In the genomic region with DNA sequence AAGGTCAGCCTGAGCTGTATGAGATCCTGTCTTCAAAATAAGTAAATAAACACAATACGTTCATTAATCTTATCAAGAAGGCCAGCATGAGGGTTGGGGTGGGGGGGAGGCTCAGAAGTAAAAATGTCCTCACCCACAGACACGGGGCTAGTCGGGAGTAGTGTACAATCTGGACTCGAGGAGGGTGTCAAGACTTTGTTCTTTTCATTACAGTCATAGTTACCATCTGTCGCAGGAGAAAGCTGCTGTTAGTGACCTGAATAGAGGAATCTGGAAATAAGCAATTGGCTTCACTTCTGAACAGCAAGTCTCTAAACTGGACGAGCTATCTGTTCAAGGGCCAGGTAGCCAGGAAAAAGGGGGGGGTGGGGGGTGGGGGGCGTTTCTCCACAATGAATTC, we compare ENCODE assay signal across 10 mouse cellular contexts. TPM values are rescaled to one million over a fixed set of nuclear protein-coding genes. Genes with fewer than 3 reads are reported as not detected.
DNase-seq lines count a peak whose midpoint lies in the region; ATAC-seq and TF ChIP-seq lines count a peak whose summit lies in the region.
"Had no signal": no experiment of that assay in that cellular context is flagged by ENCODE, and none has a peak within 500 bp of the region (broad histone marks: within the 10 kb centered on the region; RNA-seq: fewer than 3 reads in every experiment).

No protein-coding gene starts in this region.

- peaks cover 24% of the 10 kb centered on the region for H3K4me1 ChIP-seq in heart, embryonic 11.5 days (ENCODE audit: control insufficient read depth, insufficient read depth, low read length)
- peaks cover 4% of the 10 kb centered on the region for H3K4me1 ChIP-seq in heart, adult 2 months (ENCODE audit: control insufficient read depth, insufficient read depth, low read length)
- peaks cover 2% of the 10 kb centered on the region; the same call in 1 of the 2 replicates for H3K4me1 ChIP-seq in cortical plate, adult 2 months (ENCODE audit: control insufficient read depth, insufficient read depth, low read length)
- H3K4me1 ChIP-seq in hindbrain, embryonic 16.5 days (ENCODE audit: control insufficient read depth, insufficient read depth, low read depth, low read length) = peaks cover 10% of the 10 kb centered on the region
- H3K4me1 ChIP-seq in midbrain, postnatal 0 days (ENCODE audit: insufficient read depth, low read length) = 0 out of 2 replicates have a peak, but pooled peaks cover 6% of the 10 kb centered on the region

- no peaks in the 10 kb centered on the region for H3K79me2 ChIP-seq in heart, adult 2 months (replicated peaks; ENCODE audit: control insufficient read depth, insufficient read depth, low read length)

- no peak for TF ChIP-seq POLR2A in heart, adult 2 months (IDR thresholded peaks at IDR 0.05; ENCODE audit: insufficient read depth, low read depth, low read length)
- no peak for TF ChIP-seq POLR2A in cortical plate, adult 2 months (IDR thresholded peaks at IDR 0.05; ENCODE audit: extremely low read depth, insufficient read depth, low read length)

- H3K27me3 ChIP-seq in heart, embryonic 11.5 days (ENCODE audit: control insufficient read depth, insufficient read depth, low read length) = no peaks in the 10 kb centered on the region
- H3K27me3 ChIP-seq in heart, adult 2 months (ENCODE audit: control insufficient read depth, insufficient read depth, low read length) = no peaks in the 10 kb centered on the region
- no peaks in the 10 kb centered on the region for H3K27me3 ChIP-seq in hindbrain, embryonic 16.5 days (replicated peaks; ENCODE audit: control insufficient read depth, insufficient read depth, low read length)
- no peaks in the 10 kb centered on the region for H3K27me3 ChIP-seq in midbrain, postnatal 0 days (ENCODE audit: insufficient read depth, low read length)

- 44% methylated on average over 7 of the region's 7 CpGs for WGBS in heart, embryonic 11.5 days (ENCODE audit: insufficient replicate concordance)
- WGBS in heart, adult 2 months = 44% methylated on average over 7 of the region's 7 CpGs
- WGBS in hindbrain, embryonic 16.5 days = 32% methylated on average over 7 of the region's 7 CpGs
- WGBS in midbrain, postnatal 0 days = 40% methylated on average over 7 of the region's 7 CpGs

- no peak for DNase-seq in heart, adult 2 months
- DNase-seq in midbrain, postnatal 0 days (ENCODE audit: low spot score) = no peak
- no peak for DNase-seq in layer of hippocampus, adult 9-11 months
- DNase-seq in ovary, postnatal 36 days (ENCODE audit: low spot score) = no peak
- no peak for DNase-seq in kidney, postnatal 14 days
- DNase-seq: lung, postnatal 14 days had no signal

- ATAC-seq in heart, embryonic 11.5 days (replicated peaks; ENCODE audit: insufficient number of reproducible peaks, low FRiP score, low TSS enrichment) = no peak
- ATAC-seq in hindbrain, embryonic 16.5 days = no peak
- no peak for ATAC-seq in midbrain, postnatal 0 days (ENCODE audit: low FRiP score)

- TF ChIP-seq EP300 in heart, adult 2 months (IDR thresholded peaks at IDR 0.05; ENCODE audit: insufficient read depth, low read depth, low read length) = no peak

- intact Hi-C loops in heart, adult 2 months (cut with DNase I) = no loop called here

- no peaks in the 10 kb centered on the region; the same call in 1 of the 2 replicates for H3K9me3 ChIP-seq in heart, embryonic 11.5 days (replicated peaks; ENCODE audit: control insufficient read depth, low read length)
- no peaks in the 10 kb centered on the region for H3K9me3 ChIP-seq in hindbrain, embryonic 16.5 days (ENCODE audit: control insufficient read depth, low read length)
- no peaks in the 10 kb centered on the region for H3K9me3 ChIP-seq in midbrain, postnatal 0 days (ENCODE audit: low read length)

- no peak overlapping the region for H3K27ac ChIP-seq in heart, embryonic 11.5 days (ENCODE audit: low read depth, low read length)
- no peak overlapping the region for H3K27ac ChIP-seq in heart, adult 2 months
- H3K27ac ChIP-seq in cortical plate, adult 2 months (ENCODE audit: insufficient read depth, low read length) = no peak overlapping the region
- H3K27ac ChIP-seq in hindbrain, embryonic 16.5 days (ENCODE audit: low read depth, low read length) = no peak overlapping the region
- no peak overlapping the region for H3K27ac ChIP-seq in midbrain, postnatal 0 days (ENCODE audit: low read depth, low read length)

- no peaks in the 10 kb centered on the region for H3K36me3 ChIP-seq in heart, embryonic 11.5 days (ENCODE audit: control insufficient read depth, insufficient read depth, low read length)
- no peaks in the 10 kb centered on the region for H3K36me3 ChIP-seq in heart, adult 2 months (ENCODE audit: control insufficient read depth, insufficient read depth, low read length)
- H3K36me3 ChIP-seq in hindbrain, embryonic 16.5 days (ENCODE audit: control insufficient read depth, insufficient read depth, low read length) = no peaks in the 10 kb centered on the region
- no peaks in the 10 kb centered on the region for H3K36me3 ChIP-seq in midbrain, postnatal 0 days (ENCODE audit: insufficient read depth, low read length)

- no peak for TF ChIP-seq CTCF in heart, adult 2 months (IDR thresholded peaks at IDR 0.05)
- no peak for TF ChIP-seq CTCF in cortical plate, adult 2 months (IDR thresholded peaks at IDR 0.05; ENCODE audit: extremely low read depth, insufficient read depth, low read length)
- TF ChIP-seq CTCF in midbrain, postnatal 0 days (IDR thresholded peaks at IDR 0.05) = no peak

- H3K4me3 ChIP-seq in heart, embryonic 11.5 days (ENCODE audit: low read depth, low read length) = no peak overlapping the region; the same call in 1 of the 2 replicates
- no peak overlapping the region for H3K4me3 ChIP-seq in heart, adult 2 months
- peak overlapping the region; percentile 93; the same call in 1 of the 2 replicates for H3K4me3 ChIP-seq in cortical plate, adult 2 months (ENCODE audit: insufficient read depth, low read length)
- peak overlapping the region; percentile 88 for H3K4me3 ChIP-seq in hindbrain, embryonic 16.5 days (ENCODE audit: low read length)
- peak overlapping the region; percentile 94 for H3K4me3 ChIP-seq in midbrain, postnatal 0 days (ENCODE audit: low read depth, low read length)

- H3K4me2 ChIP-seq in heart, embryonic 11.5 days = peak overlapping the region; percentile 93
- H3K4me2 ChIP-seq in hindbrain, embryonic 16.5 days (ENCODE audit: low read length) = peak overlapping the region; percentile 95
- H3K4me2 ChIP-seq in midbrain, postnatal 0 days (ENCODE audit: low read depth, low read length, poor library complexity, severe bottlenecking) = peak overlapping the region; percentile 88

- no peak overlapping the region for H3K9ac ChIP-seq in heart, embryonic 11.5 days (ENCODE audit: low read depth, low read length)
- no peak overlapping the region for H3K9ac ChIP-seq in heart, adult 2 months (ENCODE audit: low read depth, low read length)
- no peak overlapping the region for H3K9ac ChIP-seq in hindbrain, embryonic 16.5 days (ENCODE audit: low read depth, low read length)
- no peak overlapping the region for H3K9ac ChIP-seq in midbrain, postnatal 0 days (replicated peaks; ENCODE audit: low read length, poor library complexity, severe bottlenecking)

RNA-seq across cellular contexts. Expression of a gene that starts 0.8 kb away (rescaled TPM):
- 11.8 and 13.6 TPM in 2 replicates for polyA plus RNA-seq in heart, embryonic 11.5 days (2014; fragmentation: Nextera tagmentation; extraction: Ambion mirVana)
- 1 to 10 TPM; 5.4 to 5.6 TPM for total RNA-seq in heart, adult 2 months (2021)
- 6.4 and 9.0 TPM in 2 replicates for polyA plus RNA-seq in heart, adult 2 months (2012; rRNA removed)
- polyA plus RNA-seq in cortical plate, adult 2 months (2012; rRNA removed) = 12.9 and 13.1 TPM in 2 replicates
- polyA plus RNA-seq in hindbrain, embryonic 16.5 days (2015; fragmentation: Nextera tagmentation; extraction: Ambion mirVana) = 4.9 and 5.4 TPM in 2 replicates
- total RNA-seq in midbrain, postnatal 0 days (2014; rRNA removed) = 6.0 and 7.0 TPM in 2 replicates
- polyA plus RNA-seq in midbrain, postnatal 0 days (2015; fragmentation: Nextera tagmentation; extraction: Ambion mirVana) = 3.8 and 3.9 TPM in 2 replicates

RNA-seq across cellular contexts. Expression of a gene that starts 23.1 kb away (rescaled TPM):
- polyA plus RNA-seq in heart, embryonic 11.5 days (2014; fragmentation: Nextera tagmentation; extraction: Ambion mirVana) = not detected in 2 replicates
- total RNA-seq in heart, adult 2 months (2021) = not detected
- not detected in 2 replicates for polyA plus RNA-seq in heart, adult 2 months (2012; rRNA removed)
- not detected in 2 replicates for polyA plus RNA-seq in cortical plate, adult 2 months (2012; rRNA removed)
- polyA plus RNA-seq in hindbrain, embryonic 16.5 days (2015; fragmentation: Nextera tagmentation; extraction: Ambion mirVana) = not detected in 2 replicates
- not detected in 2 replicates for total RNA-seq in midbrain, postnatal 0 days (2014; rRNA removed)
- polyA plus RNA-seq in midbrain, postnatal 0 days (2015; fragmentation: Nextera tagmentation; extraction: Ambion mirVana) = not detected in 2 replicates
- total RNA-seq: hematopoietic stem cell, adult 5-6 weeks had no signal

RNA-seq across cellular contexts. Expression of a gene that starts 34.5 kb away (rescaled TPM):
- polyA plus RNA-seq in heart, embryonic 11.5 days (2014; fragmentation: Nextera tagmentation; extraction: Ambion mirVana) = 0.03 TPM in 2 replicates
- total RNA-seq in heart, adult 2 months (2021) = not detected
- not detected in 2 replicates for polyA plus RNA-seq in heart, adult 2 months (2012; rRNA removed)
- polyA plus RNA-seq in cortical plate, adult 2 months (2012; rRNA removed) = not detected in 2 replicates
- not detected in 2 replicates for polyA plus RNA-seq in hindbrain, embryonic 16.5 days (2015; fragmentation: Nextera tagmentation; extraction: Ambion mirVana)
- not detected in 2 replicates for total RNA-seq in midbrain, postnatal 0 days (2014; rRNA removed)
- polyA plus RNA-seq in midbrain, postnatal 0 days (2015; fragmentation: Nextera tagmentation; extraction: Ambion mirVana) = not detected in 2 replicates
- total RNA-seq: hematopoietic stem cell, adult 5-6 weeks had no signal

RNA-seq across cellular contexts. Expression of a gene that starts 50.8 kb away (rescaled TPM):
- polyA plus RNA-seq in heart, embryonic 11.5 days (2014; fragmentation: Nextera tagmentation; extraction: Ambion mirVana) = not detected in 2 replicates
- not detected for total RNA-seq in heart, adult 2 months (2021)
- polyA plus RNA-seq in heart, adult 2 months (2012; rRNA removed) = not detected in 2 replicates
- polyA plus RNA-seq in cortical plate, adult 2 months (2012; rRNA removed) = not detected in 2 replicates
- polyA plus RNA-seq in hindbrain, embryonic 16.5 days (2015; fragmentation: Nextera tagmentation; extraction: Ambion mirVana) = not detected in 2 replicates
- not detected in 2 replicates for total RNA-seq in midbrain, postnatal 0 days (2014; rRNA removed)
- not detected in 2 replicates for polyA plus RNA-seq in midbrain, postnatal 0 days (2015; fragmentation: Nextera tagmentation; extraction: Ambion mirVana)
- total RNA-seq: hematopoietic stem cell, adult 5-6 weeks had no signal

Comparison
In these comparisons a context has a peak if more than half of its experiments do, and no peak if none do; other contexts are left out.
1. H3K4me3 ChIP-seq: peak in cortical plate, adult 2 months (single experiment), hindbrain, embryonic 16.5 days (single experiment) and midbrain, postnatal 0 days (single experiment); none in heart, embryonic 11.5 days (single experiment) and heart, adult 2 months (single experiment).
2. Peak in every context shown above with its lines, with median percentiles within 50 percentile points of each other: H3K4me2 ChIP-seq.